Mouse (Mus musculus) layer of hippocampus, adult 11-12 months (tissue): ENCODE results near the gene Disc1.

Experiments
- DNase-seq: peaks from one replicate; pipeline ENCODE4 v3.0.0; 2022; ENCODE audit warnings: low spot score

The Disc1 gene

GRCm38 (mm10) chr8:125128305-125128704 is 74.3 kb downstream of the Disc1 start:
- DNase-seq = peak; percentile 35

- no peak for DNase-seq
These were observed 76.8 kb downstream of the Disc1 start for GRCm38 (mm10) chr8:125130835-125131234.

DNA sequence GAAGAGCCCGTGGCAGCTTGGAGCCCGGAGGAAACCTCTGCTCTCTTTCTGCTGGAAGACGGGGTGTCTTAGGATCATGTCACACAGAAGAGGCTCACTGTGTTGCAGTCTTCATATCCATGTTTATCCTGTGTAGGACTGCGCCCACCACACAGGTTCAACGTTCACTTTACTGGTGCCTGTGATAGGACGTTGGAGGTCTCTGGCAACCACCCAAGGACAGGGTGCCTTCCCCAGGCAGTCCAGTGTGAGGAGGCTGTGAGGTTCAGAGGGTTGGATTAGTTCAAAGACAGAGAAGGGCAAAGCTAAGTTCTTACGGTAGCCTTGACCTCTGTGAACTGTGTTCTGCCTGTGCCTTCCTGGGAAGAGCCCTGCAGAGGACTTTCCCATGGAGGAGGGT is 77.3 kb downstream of the Disc1 start:
- DNase-seq = no peak

GRCm38 (mm10) chr8:125133685-125134114 is 79.7 kb downstream of the Disc1 start:
- peak; percentile 87 for DNase-seq

DNA sequence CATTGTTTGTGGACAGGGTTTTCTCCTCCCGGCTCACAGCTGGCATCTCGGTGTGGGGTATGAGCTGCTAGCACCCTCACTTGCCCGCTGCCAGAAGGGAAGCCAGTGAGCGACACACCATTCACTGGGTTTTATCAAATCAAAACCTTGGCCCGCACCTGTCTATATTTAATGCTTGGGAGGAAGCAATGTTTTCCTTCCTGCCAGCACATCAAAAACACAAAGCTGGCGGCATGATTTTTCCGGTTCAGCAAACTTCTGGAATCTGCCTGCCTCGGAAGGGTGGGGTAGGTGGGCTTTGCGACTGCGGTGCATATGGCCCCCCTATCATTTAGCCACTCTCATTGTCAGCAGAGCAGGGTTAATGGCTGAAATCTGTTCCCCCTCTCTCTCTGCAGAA is 80.9 kb downstream of the Disc1 start:
- no peak for DNase-seq

GRCm38 (mm10) chr8:125139689-125140150 is 85.7 kb downstream of the Disc1 start:
- DNase-seq = no peak

GRCm38 (mm10) chr8:125140965-125141364 is 87.0 kb downstream of the Disc1 start:
- DNase-seq = no peak

GRCm38 (mm10) chr8:125156863-125157640 is 103.1 kb downstream of the Disc1 start:
- no peak for DNase-seq

DNA sequence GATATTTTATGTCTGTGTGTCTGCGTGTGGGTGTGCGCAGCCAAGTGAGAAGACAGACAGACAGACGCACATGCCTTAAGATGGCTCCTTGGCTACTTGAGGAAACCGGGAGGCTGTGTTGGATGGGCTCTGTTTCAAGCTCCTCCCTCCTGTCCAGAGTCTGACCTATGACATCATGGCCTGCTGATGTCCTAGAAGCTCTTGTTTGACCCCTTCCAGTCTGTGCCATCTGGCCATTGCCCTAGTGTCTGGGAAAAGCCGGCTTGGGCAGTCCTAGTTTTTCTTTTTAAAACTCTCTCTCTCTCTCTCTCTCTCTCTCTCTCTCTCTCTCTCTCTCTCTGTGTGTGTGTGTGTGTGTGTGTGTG is 103.6 kb downstream of the Disc1 start:
- DNase-seq = no peak

DNA sequence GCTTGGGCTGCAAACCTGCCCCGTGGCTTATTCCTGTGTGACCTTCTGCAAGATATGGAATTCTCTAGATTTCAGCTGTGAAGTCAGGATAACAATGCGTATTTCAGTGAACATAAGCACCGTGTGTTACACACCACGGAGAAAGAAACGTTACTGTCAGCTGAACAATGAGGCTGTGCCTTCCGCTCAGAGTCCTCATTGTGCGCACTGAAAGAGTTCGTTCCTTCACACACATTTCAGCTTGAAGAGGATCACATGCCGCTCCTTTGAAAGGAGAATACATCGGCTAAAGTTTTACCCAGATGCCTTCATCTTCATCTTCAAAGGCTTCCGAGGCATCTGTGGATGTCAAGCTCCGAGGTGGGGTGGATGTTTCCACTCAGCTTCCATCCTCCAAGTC is 105.4 kb downstream of the Disc1 start:
- DNase-seq = no peak

GRCm38 (mm10) chr8:125163491-125163890 is 109.5 kb downstream of the Disc1 start:
- DNase-seq = no peak

- DNase-seq = no peak
These were observed 109.9 kb downstream of the Disc1 start for GRCm38 (mm10) chr8:125163906-125164305.

GRCm38 (mm10) chr8:125165505-125166446 is 111.8 kb downstream of the Disc1 start:
- peak; percentile 60 for DNase-seq

- no peak for DNase-seq
These were observed 112.5 kb downstream of the Disc1 start for GRCm38 (mm10) chr8:125166545-125166944.

GRCm38 (mm10) chr8:125166988-125167387 is 113.0 kb downstream of the Disc1 start:
- no peak for DNase-seq

GRCm38 (mm10) chr8:125169628-125170027 is 115.6 kb downstream of the Disc1 start:
- DNase-seq = no peak

DNA sequence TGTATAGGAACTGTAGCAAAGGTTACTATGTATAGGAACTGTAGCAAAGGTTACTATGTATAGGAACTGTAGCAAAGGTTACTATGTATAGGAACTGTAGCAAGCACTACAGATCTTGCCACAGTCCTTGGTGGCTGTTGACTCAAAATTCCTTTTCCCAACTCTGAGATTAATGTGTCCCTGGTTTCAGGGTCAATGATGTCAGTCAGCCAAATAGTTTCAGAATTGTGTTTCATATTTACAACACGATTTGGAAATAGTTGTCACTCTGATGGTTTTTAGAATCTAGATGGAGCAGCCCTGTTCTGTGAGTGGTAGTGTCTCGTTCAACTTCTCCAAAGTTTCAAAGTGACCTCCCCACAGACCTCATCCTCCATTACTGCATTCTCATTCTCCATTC is 117.5 kb downstream of the Disc1 start:
- no peak for DNase-seq

- no peak for DNase-seq
These were observed 120.2 kb downstream of the Disc1 start for GRCm38 (mm10) chr8:125174237-125174636.

DNA sequence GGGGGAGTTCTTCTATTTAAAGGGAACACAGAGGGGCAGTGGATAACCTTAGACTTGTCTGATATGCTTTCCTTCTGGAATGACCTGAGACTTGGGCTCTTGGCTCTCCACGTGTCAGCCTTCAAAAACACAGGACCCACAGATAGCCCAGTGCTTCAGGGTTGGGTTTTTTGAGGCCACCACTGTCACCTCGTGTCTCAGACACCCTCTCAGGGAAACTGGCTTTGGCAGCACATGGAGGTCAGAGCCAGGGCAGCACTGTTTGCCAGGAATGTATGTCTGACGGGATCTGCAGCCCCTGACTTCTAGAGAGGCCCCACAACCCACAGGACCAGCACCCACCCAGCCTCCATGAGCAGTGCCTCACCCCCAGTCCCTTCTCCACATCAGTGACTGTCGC is 120.9 kb downstream of the Disc1 start:
- DNase-seq = no peak

GRCm38 (mm10) chr8:125175661-125176060 is 121.7 kb downstream of the Disc1 start:
- DNase-seq = no peak

GRCm38 (mm10) chr8:125177091-125177490 is 123.1 kb downstream of the Disc1 start:
- no peak for DNase-seq

- DNase-seq = peak; percentile 56
These were observed 124.0 kb downstream of the Disc1 start for GRCm38 (mm10) chr8:125177958-125178357.
